Mouse (Mus musculus) lung, adult 2 months (tissue): ENCODE measurements around the gene Stx17.

Experiments
- CTCF ChIP-seq: fragments of 200-500 bp; IDR thresholded peaks from 2 replicates; pipeline ENCODE4 v1.5.1; 2011; ENCODE audit warnings: mild to moderate bottlenecking, low read length, control low read depth; ENCODE audit not compliant: insufficient read depth
- POLR2A ChIP-seq: fragments of 200-500 bp; IDR thresholded peaks from 2 replicates; pipeline ENCODE4 v1.6.1; 2011; ENCODE audit warnings: low read depth, mild to moderate bottlenecking, control low read depth, low read length, borderline replicate concordance; ENCODE audit errors: extremely low read depth

- TF ChIP-seq CTCF (no peak), POLR2A (no peak)
These were observed 6.9 kb downstream of the Stx17 start for GRCm38 (mm10) chr4:48131606-48132005.
